Mouse (Mus musculus): Measurements from ENCODE around the gene Cxcr1. TPM values are rescaled to one million over a fixed set of nuclear protein-coding genes. Genes with fewer than 3 reads are reported as not detected.

Gene Cxcr1
- polyA plus RNA-seq, 1 experiment = not detected

DNA sequence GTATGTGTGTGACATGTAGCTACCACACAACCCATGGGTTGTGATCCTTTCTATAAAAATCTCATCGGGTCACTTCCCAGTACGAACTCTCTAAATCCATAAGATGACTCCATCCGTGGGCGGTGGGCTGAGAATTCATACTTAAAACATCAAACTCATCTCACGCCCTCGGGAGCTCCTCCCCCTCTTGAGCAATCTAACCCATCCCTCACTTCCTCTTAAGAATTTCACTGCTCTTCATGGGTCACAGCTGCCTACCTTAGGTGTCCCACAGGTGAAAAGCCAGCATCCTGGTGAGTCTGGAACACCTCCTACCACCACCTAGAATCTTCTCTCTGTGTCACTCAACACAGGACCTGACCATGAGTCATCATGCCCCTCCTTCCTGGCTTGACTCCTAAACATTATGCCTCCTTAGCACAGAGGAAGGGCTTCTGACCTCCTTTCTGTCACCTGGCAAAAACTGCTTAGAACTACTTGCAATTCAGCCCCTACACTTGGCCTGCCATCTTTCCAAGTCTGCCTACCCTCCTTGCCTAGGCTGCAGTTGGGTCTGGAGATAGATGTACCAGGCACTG lies 38.9 kb downstream of the Cxcr1 start:
- H3K27me3 ChIP-seq (ENCODE audit: control insufficient read depth, insufficient read depth, low read length) = no peaks in the 10 kb centered on the region
- H3K4me1 ChIP-seq (ENCODE audit: control insufficient read depth, insufficient read depth, low read length) = no peaks in the 10 kb centered on the region
- no peak overlapping the region for H3K27ac ChIP-seq (ENCODE audit: control insufficient read depth, insufficient read depth, low read depth, low read length)
- H3K36me3 ChIP-seq (ENCODE audit: control insufficient read depth, insufficient read depth, low read length) = no peaks in the 10 kb centered on the region
- H3K4me3 ChIP-seq (ENCODE audit: control insufficient read depth, low read depth, low read length) = no peak overlapping the region
- TF ChIP-seq POLR2A (IDR thresholded peaks at IDR 0.05; ENCODE audit: control insufficient read depth, low read depth, low read length) (no peak), CTCF (IDR thresholded peaks at IDR 0.05; ENCODE audit: control insufficient read depth, insufficient read depth, insufficient replicate concordance, low read depth, low read length) (no peak)

DNA sequence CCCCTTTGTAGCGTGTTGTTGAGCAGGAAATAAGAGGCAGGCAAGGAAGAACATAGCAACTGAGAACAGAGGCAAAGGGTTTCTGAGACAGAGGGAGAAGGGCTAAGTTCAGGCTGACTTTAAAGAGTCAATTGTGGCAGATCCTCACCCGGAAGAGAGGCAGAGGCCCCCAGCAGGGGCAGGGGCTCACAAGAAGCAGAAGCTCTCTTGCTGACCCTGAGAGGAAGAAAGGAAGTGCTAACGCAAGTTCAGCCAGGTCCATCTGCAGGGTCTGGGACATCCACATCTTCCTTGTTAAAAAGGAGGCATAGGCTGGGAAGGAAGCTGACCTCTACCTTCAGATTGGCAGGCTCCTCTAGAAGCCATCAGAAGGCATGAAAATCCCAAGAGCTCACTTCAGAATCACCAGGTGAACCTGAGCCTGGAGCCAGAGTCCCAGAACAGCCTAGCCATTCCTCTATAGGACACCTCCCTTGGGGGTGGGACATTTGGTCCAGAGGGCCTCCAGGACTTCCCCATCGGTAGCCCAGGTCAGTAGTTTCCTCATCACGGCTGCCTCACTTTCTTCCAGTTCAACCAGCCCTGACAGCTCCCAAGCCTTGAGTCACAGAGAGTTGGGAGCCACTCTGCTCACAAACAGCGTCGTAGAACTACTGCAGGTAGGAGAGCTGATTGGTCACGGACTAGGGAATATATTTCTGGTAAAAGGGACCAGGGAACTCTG lies 40.8 kb downstream of the Cxcr1 start, which contains the start of gene Cxcr2:
Cxcr2 (plus strand) TSS at position 529 of the 724 bp plus-strand sequence.
- TF ChIP-seq CTCF (IDR thresholded peaks at IDR 0.05; ENCODE audit: control insufficient read depth, insufficient read depth, insufficient replicate concordance, low read depth, low read length) = no peak
- TF ChIP-seq POLR2A (IDR thresholded peaks at IDR 0.05; ENCODE audit: control insufficient read depth, low read depth, low read length) = no peak
- H3K36me3 ChIP-seq (ENCODE audit: control insufficient read depth, insufficient read depth, low read length) = no peaks in the 10 kb centered on the region
- H3K27ac ChIP-seq (ENCODE audit: control insufficient read depth, insufficient read depth, low read depth, low read length) = no peak within 1 kb of the TSS

DNA sequence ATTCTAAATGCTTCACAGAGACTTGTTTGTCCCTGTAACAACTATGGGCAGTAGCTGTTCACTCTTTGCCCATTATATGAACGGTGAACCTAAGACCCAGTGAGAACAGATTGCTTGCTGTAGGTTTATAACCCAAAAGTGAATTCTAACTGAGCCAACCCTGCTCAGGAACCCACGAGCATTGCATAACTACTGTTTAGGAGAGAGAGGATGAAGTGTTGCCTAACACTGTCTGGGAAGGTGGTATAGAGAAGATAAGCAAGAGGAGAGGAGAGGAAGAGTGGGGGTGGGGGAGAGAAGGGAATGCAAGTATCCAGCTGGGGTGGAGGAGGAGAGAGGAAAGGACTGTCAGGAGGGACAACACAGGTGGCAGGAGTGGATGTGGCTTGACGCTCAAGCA lies 43.3 kb downstream of the Cxcr1 start:
- H3K36me3 ChIP-seq (ENCODE audit: control insufficient read depth, insufficient read depth, low read length) = no peaks in the 10 kb centered on the region
- TF ChIP-seq CTCF (IDR thresholded peaks at IDR 0.05; ENCODE audit: control insufficient read depth, insufficient read depth, insufficient replicate concordance, low read depth, low read length) (no peak), POLR2A (IDR thresholded peaks at IDR 0.05; ENCODE audit: control insufficient read depth, low read depth, low read length) (no peak)
- H3K27ac ChIP-seq (ENCODE audit: control insufficient read depth, insufficient read depth, low read depth, low read length) = no peak overlapping the region
- no peaks in the 10 kb centered on the region; the same call in 1 of the 2 replicates for H3K4me1 ChIP-seq (ENCODE audit: control insufficient read depth, insufficient read depth, low read length)
- no peak overlapping the region for H3K4me3 ChIP-seq (ENCODE audit: control insufficient read depth, low read depth, low read length)
- H3K27me3 ChIP-seq (ENCODE audit: control insufficient read depth, insufficient read depth, low read length) = no peaks in the 10 kb centered on the region

More for the DNA sequence above, 40.8 kb downstream of the Cxcr1 start, which contains the start of gene Cxcr2:
- H3K27me3 ChIP-seq (ENCODE audit: control insufficient read depth, insufficient read depth, low read length) = no peaks in the 10 kb centered on the region
- no peaks in the 10 kb centered on the region for H3K4me1 ChIP-seq (ENCODE audit: control insufficient read depth, insufficient read depth, low read length)
- H3K4me3 ChIP-seq (ENCODE audit: control insufficient read depth, low read depth, low read length) = no peak within 1 kb of the TSS

DNA sequence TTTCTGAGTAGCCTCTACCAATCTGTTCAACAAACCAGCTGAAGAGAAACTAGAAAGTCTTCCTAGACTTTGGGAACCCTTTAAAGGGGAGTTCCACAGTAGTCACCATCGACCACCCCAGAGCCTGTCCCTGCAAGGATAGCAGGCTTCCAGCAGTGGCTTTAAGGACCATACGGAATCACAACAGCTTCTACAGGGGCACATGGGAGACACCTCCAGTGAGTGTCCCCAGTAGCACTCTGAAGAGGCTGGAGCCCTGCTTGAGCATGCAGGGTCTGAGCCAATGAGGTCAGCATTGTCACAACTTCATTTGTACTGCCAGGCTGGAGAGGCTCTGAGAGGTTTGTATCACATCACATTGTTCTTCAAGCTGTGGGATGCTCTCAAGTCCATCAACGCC lies 44.3 kb downstream of the Cxcr1 start:
- no peaks in the 10 kb centered on the region; the same call in 1 of the 2 replicates for H3K4me1 ChIP-seq (ENCODE audit: control insufficient read depth, insufficient read depth, low read length)
- no peak overlapping the region for H3K27ac ChIP-seq (ENCODE audit: control insufficient read depth, insufficient read depth, low read depth, low read length)
- no peaks in the 10 kb centered on the region for H3K27me3 ChIP-seq (ENCODE audit: control insufficient read depth, insufficient read depth, low read length)
- no peak overlapping the region for H3K4me3 ChIP-seq (ENCODE audit: control insufficient read depth, low read depth, low read length)
- H3K36me3 ChIP-seq (ENCODE audit: control insufficient read depth, insufficient read depth, low read length) = no peaks in the 10 kb centered on the region
- TF ChIP-seq POLR2A (IDR thresholded peaks at IDR 0.05; ENCODE audit: control insufficient read depth, low read depth, low read length) (no peak), CTCF (IDR thresholded peaks at IDR 0.05; ENCODE audit: control insufficient read depth, insufficient read depth, insufficient replicate concordance, low read depth, low read length) (no peak)

DNA sequence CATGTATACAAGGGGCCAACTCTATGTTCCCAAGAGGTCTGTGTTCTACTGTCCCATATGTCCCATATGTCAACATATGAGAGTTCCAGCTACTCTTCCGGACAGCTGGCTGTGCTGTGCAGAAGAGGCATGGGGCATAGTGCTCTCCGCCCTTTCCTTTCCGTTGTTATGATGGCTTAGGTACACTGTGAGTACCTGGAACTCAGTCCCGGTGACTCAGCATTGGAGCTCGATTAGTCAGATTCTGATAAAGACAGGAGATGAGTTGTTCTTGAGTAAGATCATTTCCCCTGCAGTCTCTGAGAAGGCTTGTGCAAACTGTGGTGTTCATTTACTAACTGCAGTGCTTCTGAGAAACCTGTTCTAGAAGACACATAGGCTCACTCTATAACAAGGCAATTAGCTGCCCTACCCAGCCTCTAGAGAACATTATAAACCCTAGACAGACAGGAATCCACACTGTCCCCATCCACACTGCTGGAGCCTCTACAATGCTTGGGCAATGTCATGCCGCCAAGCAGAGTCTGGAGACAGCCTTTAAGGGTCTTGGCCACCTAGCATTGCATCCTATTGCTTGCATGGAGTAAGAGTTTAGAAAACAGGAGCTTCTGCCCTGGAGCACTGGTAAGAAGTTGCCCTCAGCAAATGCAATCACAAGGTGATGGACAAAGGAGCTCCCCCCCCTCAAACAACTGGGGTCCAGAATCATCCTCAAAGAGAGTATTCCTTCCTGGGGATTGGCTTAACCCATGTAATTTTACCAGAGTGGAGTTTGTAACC lies 45.1 kb downstream of the Cxcr1 start:
- Histone ChIP-seq H3K4me1 (ENCODE audit: control insufficient read depth, insufficient read depth, low read length) (no peaks in the 10 kb centered on the region; the same call in 1 of the 2 replicates), H3K27ac (ENCODE audit: control insufficient read depth, insufficient read depth, low read depth, low read length) (no peak overlapping the region), H3K27me3 (ENCODE audit: control insufficient read depth, insufficient read depth, low read length) (no peaks in the 10 kb centered on the region), H3K36me3 (ENCODE audit: control insufficient read depth, insufficient read depth, low read length) (no peaks in the 10 kb centered on the region), H3K4me3 (ENCODE audit: control insufficient read depth, low read depth, low read length) (no peak overlapping the region)
- TF ChIP-seq POLR2A (IDR thresholded peaks at IDR 0.05; ENCODE audit: control insufficient read depth, low read depth, low read length) (no peak), CTCF (IDR thresholded peaks at IDR 0.05; ENCODE audit: control insufficient read depth, insufficient read depth, insufficient replicate concordance, low read depth, low read length) (no peak)

Other genes with a start within 250 kb of the Cxcr1 start
- gene Tns1, start 70.2 kb downstream of the Cxcr1 start, polyA plus RNA-seq (2012; rRNA removed) = 422 and 427 TPM in 2 replicates
- gene Rufy4, start 69.1 kb downstream of the Cxcr1 start, polyA plus RNA-seq (2012; rRNA removed) = 0.40 and 0.42 TPM in 2 replicates
- gene Cxcr2, start 40.6 kb downstream of the Cxcr1 start, polyA plus RNA-seq (2012; rRNA removed) = not detected in 2 replicates
- gene Arpc2, start 41.5 kb upstream of the Cxcr1 start, polyA plus RNA-seq (2012; rRNA removed) = 98.3 and 107 TPM in 2 replicates
- 0.10 and 0.16 TPM in 2 replicates for gene Gpbar1, start 83.9 kb upstream of the Cxcr1 start, polyA plus RNA-seq (2012; rRNA removed)
- gene Aamp, start 90.1 kb upstream of the Cxcr1 start, polyA plus RNA-seq (2012; rRNA removed) = 1,529 and 1,552 TPM in 2 replicates
- gene Pnkd, start 90.3 kb upstream of the Cxcr1 start, polyA plus RNA-seq (2012; rRNA removed) = 118 and 119 TPM in 2 replicates
- gene Tmbim1, start 111.0 kb upstream of the Cxcr1 start, polyA plus RNA-seq (2012; rRNA removed) = 6.3 TPM in 2 replicates
- gene Catip, start 167.5 kb upstream of the Cxcr1 start, polyA plus RNA-seq (2012; rRNA removed) = 22.0 and 25.9 TPM in 2 replicates
- gene Slc11a1, start 180.6 kb upstream of the Cxcr1 start, polyA plus RNA-seq (2012; rRNA removed) = 3.0 and 3.1 TPM in 2 replicates
- 12.1 and 13.6 TPM in 2 replicates for gene Ctdsp1, start 196.9 kb upstream of the Cxcr1 start, polyA plus RNA-seq (2012; rRNA removed)
- gene Vil1, start 214.7 kb upstream of the Cxcr1 start, polyA plus RNA-seq (2012; rRNA removed) = 0.09 and 0.22 TPM in 2 replicates